Mouse (Mus musculus) cerebellum, adult 2 months (tissue): ENCODE measurements around the gene Nek2.

Experiments
- CTCF ChIP-seq: fragments of 200-500 bp; IDR thresholded peaks from 2 replicates; pipeline ENCODE4 v1.5.1; 2011; ENCODE audit warnings: low read depth, mild to moderate bottlenecking, control low read depth, low read length, moderate library complexity, borderline replicate concordance; ENCODE audit not compliant: insufficient read depth
- POLR2A ChIP-seq: fragments of 200-500 bp; IDR thresholded peaks from 2 replicates; pipeline ENCODE4 v1.6.1; 2011; ENCODE audit warnings: low read length, control low read depth, borderline replicate concordance; ENCODE audit not compliant: insufficient read depth

DNA sequence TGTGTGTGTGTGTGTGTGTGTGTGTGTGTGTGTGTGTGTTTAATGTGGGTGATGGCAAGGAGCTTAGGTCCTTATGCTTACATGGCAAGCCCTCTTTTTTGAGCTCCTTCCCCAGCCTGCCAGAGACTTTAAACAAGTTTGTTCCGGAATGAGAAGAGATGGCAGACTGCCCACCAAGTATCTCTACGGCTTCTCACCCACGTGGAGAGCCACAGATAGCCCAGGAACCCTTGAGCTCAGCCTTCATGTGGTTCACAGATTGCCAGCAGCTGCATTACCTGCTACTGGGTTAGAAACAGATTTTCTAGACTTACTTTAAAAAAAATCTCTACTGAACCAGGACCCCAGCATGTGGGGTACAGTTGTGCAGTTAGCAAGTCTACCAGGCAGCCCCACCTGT, 38.6 kb downstream of the Nek2 start:
- TF ChIP-seq CTCF (no peak), POLR2A (no peak)
